Mouse (Mus musculus): Measurements from ENCODE around the gene D630039A03Rik. TPM values are rescaled to one million over a fixed set of nuclear protein-coding genes. Genes with fewer than 3 reads are reported as not detected.
A peak's percentile ranks its signal among the peaks of the same experiment; 100 is the strongest.

D630039A03Rik gene
- polyA plus RNA-seq, 1 experiment from 2014 or later = not detected

DNA sequence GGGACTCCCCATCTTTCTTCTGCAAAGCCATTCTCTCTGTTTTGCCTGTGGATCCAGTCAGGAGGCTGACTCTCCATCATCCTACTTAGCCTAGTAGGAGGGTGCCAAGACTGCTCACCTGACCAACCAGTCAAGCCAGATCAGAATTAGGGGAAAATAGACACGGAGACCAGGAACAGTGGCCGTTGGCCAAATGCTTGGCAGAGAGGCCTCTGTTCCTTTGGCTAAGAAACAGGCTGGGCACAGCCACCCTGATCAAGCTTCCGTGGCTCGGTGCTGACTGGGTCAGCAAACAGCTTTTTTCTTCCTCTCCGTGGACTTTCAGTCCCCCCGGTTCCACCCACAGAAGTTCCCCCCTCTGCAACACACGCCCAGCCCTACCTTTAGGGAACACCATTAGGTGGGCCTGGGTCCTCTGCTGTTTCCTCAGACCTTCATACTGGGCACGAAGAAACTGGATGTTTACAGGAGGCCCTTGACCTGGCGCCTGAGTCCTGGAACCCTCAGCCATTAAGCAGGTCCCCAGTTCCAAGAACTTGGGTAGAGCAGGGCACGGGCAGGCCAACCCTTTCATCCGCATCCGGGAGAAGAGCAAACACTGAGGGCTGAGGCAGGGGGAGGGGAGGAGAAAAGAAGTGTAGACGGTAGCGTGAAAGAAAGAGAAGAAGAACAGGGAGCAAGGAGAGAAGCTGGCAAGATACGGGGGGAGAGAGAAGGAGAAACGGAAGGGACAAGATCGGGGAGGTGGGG lies 706 bp downstream of the D630039A03Rik start:
- peak; percentile 35; the same call in 1 of the 2 replicates for ATAC-seq
- Histone ChIP-seq H3K36me3 (ENCODE audit: control insufficient read depth, insufficient read depth) (no peaks in the 10 kb centered on the region), H3K27ac (ENCODE audit: low read length) (no peak overlapping the region), H3K9ac (replicated peaks; ENCODE audit: low read depth, low read length) (no peak overlapping the region), H3K4me1 (replicated peaks; ENCODE audit: control insufficient read depth, insufficient read depth, low read length) (peaks cover 2% of the 10 kb centered on the region; the same call in 1 of the 2 replicates), H3K4me3 (replicated peaks; ENCODE audit: low read length) (no peak overlapping the region), H3K4me2 (ENCODE audit: low read length) (no peak overlapping the region), H3K27me3 (replicated peaks; ENCODE audit: control insufficient read depth, insufficient read depth, low read length) (no peaks in the 10 kb centered on the region), H3K9me3 (ENCODE audit: control insufficient read depth, low read length) (peaks cover 3% of the 10 kb centered on the region; the same call in 1 of the 2 replicates)
- WGBS = 42% methylated on average over 17 of the region's 17 CpGs

DNA sequence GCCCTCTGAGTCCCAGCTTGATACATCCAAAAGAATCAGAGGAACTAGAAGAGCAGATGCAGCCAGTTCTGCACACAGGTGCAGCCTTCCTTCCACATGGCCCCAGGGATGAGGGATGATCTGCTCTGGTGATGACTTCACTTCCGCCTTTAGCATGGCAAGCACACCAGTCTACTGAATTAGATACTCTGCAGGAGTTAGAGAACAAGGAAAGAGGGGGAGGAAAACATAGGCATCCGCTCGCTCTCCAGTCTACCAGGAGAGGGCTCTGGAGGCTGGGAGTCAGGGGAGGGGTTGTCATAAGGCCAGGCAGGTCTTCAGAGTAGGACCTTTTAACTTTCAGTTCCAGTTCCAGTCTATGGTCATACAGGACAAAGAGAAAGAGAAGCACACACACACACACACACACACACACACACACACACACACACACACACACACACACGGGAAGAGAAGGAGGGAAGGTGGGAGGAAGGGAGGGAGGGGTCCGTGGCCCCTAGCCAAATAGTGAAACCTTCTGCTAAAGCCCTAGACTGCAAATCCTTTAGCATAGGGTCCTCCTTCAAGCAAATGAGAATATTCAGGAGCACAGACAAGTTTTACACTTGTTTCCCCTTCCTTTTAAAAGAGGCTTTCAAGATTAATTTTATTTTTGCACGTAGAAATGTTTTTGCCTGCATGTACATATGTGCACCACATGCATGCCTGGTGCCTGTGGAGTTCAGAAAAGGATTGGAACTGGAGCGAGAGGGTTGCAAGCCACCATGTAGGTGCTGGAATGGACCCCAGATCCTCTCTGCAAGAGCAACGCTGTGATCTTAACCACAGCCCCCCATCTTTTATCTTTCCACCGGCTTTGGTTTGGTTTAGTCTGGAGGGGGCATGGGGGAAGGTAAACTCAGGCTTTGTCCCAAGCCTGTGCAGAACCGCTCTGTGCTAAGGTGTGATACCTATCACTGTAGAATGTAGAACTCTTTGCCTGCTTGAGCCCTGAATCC lies 1.6 kb downstream of the D630039A03Rik start:
- Histone ChIP-seq H3K27me3 (replicated peaks; ENCODE audit: control insufficient read depth, insufficient read depth, low read length) (no peaks in the 10 kb centered on the region), H3K9me3 (ENCODE audit: control insufficient read depth, low read length) (peaks cover 3% of the 10 kb centered on the region; the same call in 1 of the 2 replicates), H3K4me2 (ENCODE audit: low read length) (no peak overlapping the region), H3K27ac (ENCODE audit: low read length) (no peak overlapping the region), H3K9ac (replicated peaks; ENCODE audit: low read depth, low read length) (no peak overlapping the region), H3K4me3 (replicated peaks; ENCODE audit: low read length) (no peak overlapping the region), H3K4me1 (replicated peaks; ENCODE audit: control insufficient read depth, insufficient read depth, low read length) (peaks cover 2% of the 10 kb centered on the region; the same call in 1 of the 2 replicates), H3K36me3 (ENCODE audit: control insufficient read depth, insufficient read depth) (no peaks in the 10 kb centered on the region)
- no peak for ATAC-seq
- 77% methylated on average over 9 of the region's 10 CpGs for WGBS

DNA sequence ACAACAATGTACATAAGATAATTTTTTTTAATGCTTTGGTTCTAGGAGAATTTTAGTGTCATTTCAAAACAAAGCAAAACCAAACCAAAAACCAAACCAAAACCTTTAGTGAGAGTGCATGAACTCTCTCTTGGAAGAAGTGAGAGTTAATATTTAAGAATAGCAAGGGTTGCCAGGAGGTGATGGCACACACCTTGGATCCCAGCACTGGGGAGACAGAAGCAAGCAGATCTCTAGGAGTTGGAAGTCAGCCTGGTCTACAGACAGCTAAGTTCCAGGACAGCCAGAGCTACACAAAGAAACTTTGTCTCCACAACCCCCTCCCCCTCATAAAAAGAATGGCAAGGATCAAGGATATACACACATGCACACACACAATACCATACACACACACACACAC lies 3.1 kb downstream of the D630039A03Rik start:
- H3K36me3 ChIP-seq (ENCODE audit: control insufficient read depth, insufficient read depth) = no peaks in the 10 kb centered on the region
- H3K9ac ChIP-seq (replicated peaks; ENCODE audit: low read depth, low read length) = no peak overlapping the region
- H3K4me3 ChIP-seq (replicated peaks; ENCODE audit: low read length) = no peak overlapping the region
- H3K27me3 ChIP-seq (replicated peaks; ENCODE audit: control insufficient read depth, insufficient read depth, low read length) = no peaks in the 10 kb centered on the region
- H3K9me3 ChIP-seq (ENCODE audit: control insufficient read depth, low read length) = peaks cover 3% of the 10 kb centered on the region; the same call in 1 of the 2 replicates
- no peak for ATAC-seq
- no peak overlapping the region for H3K27ac ChIP-seq (ENCODE audit: low read length)
- H3K4me2 ChIP-seq (ENCODE audit: low read length) = no peak overlapping the region
- peaks cover 2% of the 10 kb centered on the region; the same call in 1 of the 2 replicates for H3K4me1 ChIP-seq (replicated peaks; ENCODE audit: control insufficient read depth, insufficient read depth, low read length)

DNA sequence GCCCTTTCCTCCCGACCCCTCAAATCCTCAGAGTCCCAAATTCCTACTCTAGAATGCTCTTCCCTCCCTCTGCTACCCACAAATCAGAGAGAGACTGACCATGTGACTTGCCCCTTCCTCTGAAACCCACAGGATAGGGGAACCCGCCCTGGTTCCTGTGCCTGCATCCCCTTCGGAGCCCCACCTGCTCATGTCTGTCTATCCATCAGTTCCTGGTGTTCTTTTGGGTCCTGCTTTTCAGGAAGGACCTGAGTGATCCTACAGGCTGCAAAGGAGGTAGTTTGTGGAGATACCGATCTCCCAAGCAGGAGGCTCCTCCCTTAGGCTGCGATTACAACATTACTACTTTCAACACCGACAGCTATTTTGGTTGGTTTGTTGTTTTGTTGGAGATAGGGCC lies 7.2 kb downstream of the D630039A03Rik start:
- 87% methylated on average over 6 of the region's 6 CpGs for WGBS
- Histone ChIP-seq H3K27ac (ENCODE audit: low read length) (no peak overlapping the region), H3K4me1 (replicated peaks; ENCODE audit: control insufficient read depth, insufficient read depth, low read length) (0 out of 2 replicates have a peak, but pooled peaks cover 3% of the 10 kb centered on the region), H3K27me3 (replicated peaks; ENCODE audit: control insufficient read depth, insufficient read depth, low read length) (no peaks in the 10 kb centered on the region), H3K9ac (replicated peaks; ENCODE audit: low read depth, low read length) (no peak overlapping the region), H3K36me3 (ENCODE audit: control insufficient read depth, insufficient read depth) (no peaks in the 10 kb centered on the region), H3K4me3 (replicated peaks; ENCODE audit: low read length) (no peak overlapping the region), H3K4me2 (ENCODE audit: low read length) (no peak overlapping the region), H3K9me3 (ENCODE audit: control insufficient read depth, low read length) (peaks cover 3% of the 10 kb centered on the region; the same call in 1 of the 2 replicates)
- no peak for ATAC-seq

DNA sequence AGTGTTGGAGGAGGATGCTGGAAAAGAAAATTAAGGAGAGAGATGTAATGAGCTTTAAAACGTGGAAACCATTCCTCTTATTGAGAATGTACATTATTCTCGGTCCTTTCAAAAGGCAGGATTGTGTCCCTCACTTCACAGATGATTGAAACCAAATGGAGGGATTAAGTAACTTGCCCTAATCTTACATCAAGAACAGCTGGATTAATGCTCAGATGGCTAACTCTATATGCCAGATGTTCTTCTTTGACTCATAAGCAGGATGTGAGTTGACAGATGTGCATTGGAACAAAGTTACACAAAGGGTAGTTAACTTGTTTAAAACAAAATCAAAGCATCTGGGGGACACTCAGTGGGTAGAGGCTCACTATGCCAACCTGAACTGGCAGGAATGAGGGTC lies 9.4 kb downstream of the D630039A03Rik start:
- no peaks in the 10 kb centered on the region for H3K36me3 ChIP-seq (ENCODE audit: control insufficient read depth, insufficient read depth)
- no peak overlapping the region for H3K4me2 ChIP-seq (ENCODE audit: low read length)
- no peak overlapping the region for H3K27ac ChIP-seq (ENCODE audit: low read length)
- H3K9ac ChIP-seq (replicated peaks; ENCODE audit: low read depth, low read length) = no peak overlapping the region
- ATAC-seq = no peak
- H3K27me3 ChIP-seq (replicated peaks; ENCODE audit: control insufficient read depth, insufficient read depth, low read length) = no peaks in the 10 kb centered on the region
- no peaks in the 10 kb centered on the region for H3K9me3 ChIP-seq (ENCODE audit: control insufficient read depth, low read length)
- no peak overlapping the region for H3K4me3 ChIP-seq (replicated peaks; ENCODE audit: low read length)
- WGBS = 8% methylated on average over 2 of the region's 2 CpGs
- 0 out of 2 replicates have a peak, but pooled peaks cover 3% of the 10 kb centered on the region for H3K4me1 ChIP-seq (replicated peaks; ENCODE audit: control insufficient read depth, insufficient read depth, low read length)

DNA sequence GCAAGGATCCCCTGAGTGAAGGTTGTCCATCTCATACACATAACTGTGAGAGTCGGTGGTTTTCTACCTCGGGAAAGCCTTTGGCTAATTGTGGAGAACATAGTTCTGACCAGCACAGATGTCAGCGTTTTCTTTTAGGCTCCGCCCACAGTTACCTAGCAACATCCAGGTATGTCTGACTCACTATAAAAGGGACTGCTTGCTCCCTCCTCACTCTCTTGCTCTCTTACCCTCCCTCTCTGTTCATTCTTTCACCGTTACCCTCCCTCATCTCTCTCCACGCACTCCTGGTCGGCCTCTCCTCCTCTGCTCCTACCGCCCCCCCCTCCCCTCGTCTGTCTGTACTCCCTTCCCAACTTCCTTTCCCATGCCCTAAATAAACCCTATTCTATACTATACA lies 11.5 kb downstream of the D630039A03Rik start:
- Histone ChIP-seq H3K9me3 (ENCODE audit: control insufficient read depth, low read length) (no peaks in the 10 kb centered on the region), H3K4me3 (replicated peaks; ENCODE audit: low read length) (no peak overlapping the region), H3K4me2 (ENCODE audit: low read length) (no peak overlapping the region), H3K27ac (ENCODE audit: low read length) (no peak overlapping the region), H3K4me1 (replicated peaks; ENCODE audit: control insufficient read depth, insufficient read depth, low read length) (0 out of 2 replicates have a peak, but pooled peaks cover 3% of the 10 kb centered on the region), H3K27me3 (replicated peaks; ENCODE audit: control insufficient read depth, insufficient read depth, low read length) (no peaks in the 10 kb centered on the region), H3K36me3 (ENCODE audit: control insufficient read depth, insufficient read depth) (no peaks in the 10 kb centered on the region), H3K9ac (replicated peaks; ENCODE audit: low read depth, low read length) (no peak overlapping the region)
- peak; percentile 36 for ATAC-seq
- 32% methylated on average over 9 of the region's 9 CpGs for WGBS

DNA sequence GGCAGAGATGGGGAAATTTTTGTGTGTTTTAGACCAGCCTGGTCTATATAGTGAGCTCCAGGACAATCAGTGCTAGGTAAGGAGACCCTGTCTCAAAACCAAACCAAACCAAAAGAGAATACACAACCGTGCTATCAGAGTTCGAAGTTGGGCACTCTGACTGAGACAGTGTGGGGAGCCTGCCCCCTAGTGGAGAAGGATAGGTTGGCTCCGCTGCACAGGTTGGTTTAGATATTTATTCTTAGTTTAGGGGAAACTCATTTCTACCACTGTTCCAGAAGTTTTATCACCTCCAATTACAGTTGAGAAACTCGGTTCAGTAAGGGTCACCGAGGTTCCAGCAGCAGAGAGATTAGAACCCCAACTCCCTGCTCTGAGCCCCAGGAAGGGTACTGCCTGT lies 11.9 kb downstream of the D630039A03Rik start:
- peak; percentile 76 for ATAC-seq
- WGBS = 12% methylated on average over 5 of the region's 5 CpGs
- Histone ChIP-seq H3K36me3 (ENCODE audit: control insufficient read depth, insufficient read depth) (no peaks in the 10 kb centered on the region), H3K27me3 (replicated peaks; ENCODE audit: control insufficient read depth, insufficient read depth, low read length) (no peaks in the 10 kb centered on the region), H3K4me3 (replicated peaks; ENCODE audit: low read length) (no peak overlapping the region), H3K9me3 (ENCODE audit: control insufficient read depth, low read length) (no peaks in the 10 kb centered on the region), H3K4me1 (replicated peaks; ENCODE audit: control insufficient read depth, insufficient read depth, low read length) (0 out of 2 replicates have a peak, but pooled peaks cover 3% of the 10 kb centered on the region), H3K9ac (replicated peaks; ENCODE audit: low read depth, low read length) (no peak overlapping the region), H3K27ac (ENCODE audit: low read length) (no peak overlapping the region), H3K4me2 (ENCODE audit: low read length) (no peak overlapping the region)

DNA sequence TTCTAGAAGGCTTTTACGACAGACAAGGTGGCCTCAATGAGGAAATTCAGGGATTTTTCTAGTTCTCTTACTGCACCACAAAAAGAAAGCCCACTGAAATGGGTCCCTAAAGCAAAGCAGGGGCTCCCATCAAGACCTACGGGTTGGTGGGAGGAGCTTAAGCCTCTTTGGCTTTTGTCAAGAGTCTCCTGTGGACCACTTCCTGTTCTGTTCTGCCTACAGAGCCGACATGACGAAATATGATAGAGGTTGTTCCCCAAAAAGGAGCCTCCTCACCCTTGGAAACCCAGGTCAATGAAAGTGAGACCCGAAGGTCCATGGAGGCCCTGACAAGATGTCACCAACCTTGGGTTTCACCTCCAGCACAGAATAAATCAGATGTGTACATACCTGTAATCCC lies 13.5 kb downstream of the D630039A03Rik start:
- Histone ChIP-seq H3K4me3 (replicated peaks; ENCODE audit: low read length) (no peak overlapping the region), H3K9me3 (ENCODE audit: control insufficient read depth, low read length) (no peaks in the 10 kb centered on the region), H3K27me3 (replicated peaks; ENCODE audit: control insufficient read depth, insufficient read depth, low read length) (no peaks in the 10 kb centered on the region), H3K4me1 (replicated peaks; ENCODE audit: control insufficient read depth, insufficient read depth, low read length) (0 out of 2 replicates have a peak, but pooled peaks cover 3% of the 10 kb centered on the region), H3K36me3 (ENCODE audit: control insufficient read depth, insufficient read depth) (no peaks in the 10 kb centered on the region), H3K9ac (replicated peaks; ENCODE audit: low read depth, low read length) (no peak overlapping the region), H3K4me2 (ENCODE audit: low read length) (no peak overlapping the region), H3K27ac (ENCODE audit: low read length) (no peak overlapping the region)
- 87% methylated on average over 5 of the region's 5 CpGs for WGBS
- ATAC-seq = no peak

DNA sequence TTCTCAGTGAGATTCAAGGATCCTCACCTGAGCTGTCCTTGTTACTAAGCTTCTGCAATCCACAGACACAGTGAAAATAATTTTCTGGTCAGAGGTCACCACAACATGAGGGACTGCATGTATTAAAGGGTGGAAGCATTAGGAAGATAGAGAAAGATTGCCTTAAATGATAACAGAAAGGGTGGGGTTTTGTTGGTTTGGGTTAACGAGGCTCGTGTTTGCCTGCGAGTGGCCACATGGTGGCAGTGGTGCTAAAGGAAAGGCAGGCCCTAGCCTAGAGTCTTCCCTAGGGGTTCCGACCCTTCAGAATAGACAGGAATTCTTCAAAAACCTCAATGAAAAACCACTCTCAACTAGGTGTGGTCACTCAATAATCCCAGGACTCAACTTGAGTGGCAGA lies 14.9 kb downstream of the D630039A03Rik start:
- no peak overlapping the region for H3K4me2 ChIP-seq (ENCODE audit: low read length)

More for the DNA sequence above, 14.9 kb downstream of the D630039A03Rik start:
- no peak overlapping the region for H3K9ac ChIP-seq (replicated peaks; ENCODE audit: low read depth, low read length)
- no peaks in the 10 kb centered on the region for H3K27me3 ChIP-seq (replicated peaks; ENCODE audit: control insufficient read depth, insufficient read depth, low read length)
- peak; percentile 69; the same call in 1 of the 2 replicates for ATAC-seq
- no peak overlapping the region for H3K27ac ChIP-seq (ENCODE audit: low read length)
- no peaks in the 10 kb centered on the region for H3K9me3 ChIP-seq (ENCODE audit: control insufficient read depth, low read length)
- H3K4me1 ChIP-seq (replicated peaks; ENCODE audit: control insufficient read depth, insufficient read depth, low read length) = 0 out of 2 replicates have a peak, but pooled peaks cover 3% of the 10 kb centered on the region
- no peaks in the 10 kb centered on the region for H3K36me3 ChIP-seq (ENCODE audit: control insufficient read depth, insufficient read depth)
- no peak overlapping the region for H3K4me3 ChIP-seq (replicated peaks; ENCODE audit: low read length)
- 4% methylated on average over 4 of the region's 4 CpGs for WGBS

All from forebrain, embryonic 16.5 days (tissue).